Mouse (Mus musculus): Measurements from ENCODE around the gene Fbxl14. TPM values are rescaled to one million over a fixed set of nuclear protein-coding genes. Genes with fewer than 3 reads are reported as not detected.
A peak's percentile ranks its signal among the peaks of the same experiment; 100 is the strongest.
"Not testable (repeated sequence)": the region's sequence is repeated elsewhere in the genome, so short reads cannot be mapped to it uniquely, and the experiment has no call there.

The Fbxl14 gene
- polyA plus RNA-seq, 1 experiment from 2014 or later: 2.9 TPM

DNA sequence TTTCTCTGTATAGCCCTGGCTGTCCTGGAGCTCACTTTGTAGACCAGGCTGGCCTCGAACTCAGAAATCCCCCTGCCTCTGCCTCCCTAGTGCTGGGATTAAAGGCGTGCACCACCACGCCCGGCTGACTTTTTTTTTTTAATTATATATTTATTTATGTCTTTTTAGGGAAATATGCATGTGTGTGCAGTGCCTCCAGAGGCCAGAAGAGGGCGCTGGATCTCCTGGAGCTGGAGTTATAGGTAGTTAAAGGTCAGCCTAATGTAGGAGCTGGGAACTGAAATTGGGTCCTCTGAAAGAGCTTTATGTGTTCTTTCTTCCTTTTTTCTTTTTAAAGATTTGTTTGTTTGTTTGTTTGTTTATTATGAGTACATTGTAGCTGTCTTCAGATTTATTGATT, 36.7 kb upstream of the Fbxl14 start:
- H3K4me3 ChIP-seq (ENCODE audit: low read depth, low read length); H3K4me1 ChIP-seq (replicated peaks; ENCODE audit: control insufficient read depth, insufficient read depth); H3K36me3 ChIP-seq (ENCODE audit: control insufficient read depth, insufficient read depth, low read length); DNase-seq (ENCODE audit: low spot score); H3K9me3 ChIP-seq (ENCODE audit: control insufficient read depth, low read length); H3K27ac ChIP-seq (replicated peaks); H3K9ac ChIP-seq (ENCODE audit: low read length); H3K27me3 ChIP-seq (ENCODE audit: control insufficient read depth, insufficient read depth, low read length); H3K4me2 ChIP-seq (replicated peaks; ENCODE audit: low read depth); ATAC-seq (ENCODE audit: low FRiP score, low TSS enrichment): not testable (repeated sequence)
- WGBS: 84% methylated on average over 5 of the region's 5 CpGs
- TF ChIP-seq CTCF (IDR thresholded peaks at IDR 0.05; ENCODE audit: low read depth): peak; percentile 59

DNA sequence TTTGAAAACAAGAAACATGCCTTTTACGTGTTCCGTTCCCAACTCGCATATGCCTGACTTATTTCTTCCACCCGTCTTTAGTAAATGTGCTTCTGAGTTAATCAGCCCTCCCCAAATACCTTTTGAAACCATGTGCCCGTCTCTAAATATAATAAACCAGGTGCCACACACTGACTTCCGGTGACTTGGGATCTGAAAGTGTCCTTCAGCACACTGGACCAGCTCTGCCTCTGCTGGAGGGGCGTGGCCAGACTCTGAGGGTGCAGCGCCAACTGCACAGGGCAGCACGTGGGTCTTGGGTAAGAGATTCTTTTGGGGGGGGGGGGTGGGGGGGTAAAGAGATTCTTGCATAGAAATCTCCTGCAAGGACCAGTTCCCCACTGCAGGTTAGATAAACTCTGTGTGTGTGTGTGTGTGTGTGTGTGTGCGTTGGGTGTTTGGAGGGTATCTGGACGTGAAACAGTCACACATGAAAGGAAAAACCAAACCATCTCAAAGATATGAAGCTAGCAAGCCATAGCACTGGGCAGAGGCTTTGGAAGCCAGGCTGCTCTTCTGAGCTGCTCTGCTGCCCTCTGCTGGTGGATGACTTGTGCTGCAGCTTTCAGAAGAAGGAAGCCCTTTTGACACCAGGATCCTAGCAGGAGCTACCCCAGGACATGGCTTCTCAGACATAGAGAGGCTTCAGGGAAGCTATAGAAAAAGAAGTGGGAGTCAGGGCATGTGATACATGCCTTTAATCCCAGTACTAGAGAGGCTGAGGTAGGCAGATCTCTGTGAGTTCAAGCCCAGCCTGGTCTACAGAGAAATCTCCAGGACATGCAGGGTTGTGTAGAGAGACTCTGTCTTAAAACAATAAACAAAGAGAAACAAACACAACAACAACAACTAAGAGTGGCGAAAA, 35.5 kb upstream of the Fbxl14 start:
- Histone ChIP-seq H3K4me2 (replicated peaks; ENCODE audit: low read depth) (peak overlapping the region; percentile 50), H3K9me3 (ENCODE audit: control insufficient read depth, low read length) (no peaks in the 10 kb centered on the region), H3K4me1 (replicated peaks; ENCODE audit: control insufficient read depth, insufficient read depth) (0 out of 2 replicates have a peak, but pooled peaks cover 3% of the 10 kb centered on the region), H3K27me3 (ENCODE audit: control insufficient read depth, insufficient read depth, low read length) (no peaks in the 10 kb centered on the region), H3K9ac (ENCODE audit: low read length) (no peak overlapping the region), H3K27ac (replicated peaks) (peak overlapping the region; percentile 46), H3K36me3 (ENCODE audit: control insufficient read depth, insufficient read depth, low read length) (no peaks in the 10 kb centered on the region), H3K4me3 (ENCODE audit: low read depth, low read length) (peak overlapping the region; percentile 16; the same call in 1 of the 2 replicates)
- DNase-seq (ENCODE audit: low spot score) (peak; percentile 85), ATAC-seq (ENCODE audit: low FRiP score, low TSS enrichment) (peak; percentile 77)
- WGBS: 17% methylated on average over 12 of the region's 12 CpGs
- TF ChIP-seq CTCF (IDR thresholded peaks at IDR 0.05; ENCODE audit: low read depth) (peak; percentile 98), EP300 (optimal IDR thresholded peaks at IDR 0.05) (no peak)

DNA sequence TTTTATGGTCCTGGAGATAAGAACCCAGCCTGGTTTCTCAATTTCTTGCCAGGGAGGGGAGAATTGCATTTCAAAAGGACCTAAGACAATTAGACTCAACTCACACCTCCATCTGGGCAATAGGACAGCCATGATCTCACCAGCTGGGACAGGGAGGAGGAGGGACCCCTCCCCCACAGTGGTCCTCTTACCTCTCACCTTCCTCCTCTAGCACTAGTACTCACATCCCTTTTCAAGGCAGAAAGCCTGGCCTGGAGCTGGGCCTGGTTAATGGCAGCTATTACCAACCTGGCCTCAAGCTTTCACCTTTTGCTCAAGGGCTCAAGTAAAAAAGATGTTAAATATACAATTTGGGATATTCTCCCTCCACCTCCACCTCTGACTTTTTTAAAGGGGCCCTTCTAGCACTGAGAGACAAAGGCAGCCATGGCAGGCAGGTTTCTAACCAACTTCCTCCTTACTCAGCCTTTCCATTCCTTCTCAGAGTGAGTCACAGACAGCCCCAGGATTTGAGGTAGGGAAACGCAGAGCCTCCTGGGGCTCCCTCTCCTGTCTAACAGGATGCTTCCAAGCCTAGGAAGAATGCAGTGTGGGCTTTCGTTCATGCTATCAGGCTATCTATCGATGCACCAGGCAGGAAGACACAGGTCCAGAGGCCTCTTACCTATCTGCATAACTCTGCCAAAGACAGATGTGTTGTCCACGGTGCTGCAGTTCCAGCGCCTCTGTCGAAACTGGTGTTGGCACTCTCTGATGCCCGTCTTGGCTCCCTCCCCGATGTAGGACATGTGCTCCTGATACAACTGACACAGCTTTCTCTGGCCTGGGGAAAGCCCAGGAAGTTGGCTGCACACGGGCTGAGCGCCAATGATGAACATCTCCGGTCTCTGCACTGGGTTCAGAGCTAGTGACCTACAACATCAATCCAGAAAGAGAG, 33.5 kb upstream of the Fbxl14 start:
- ATAC-seq (ENCODE audit: low FRiP score, low TSS enrichment) (no peak), DNase-seq (ENCODE audit: low spot score) (no peak)
- Histone ChIP-seq H3K9me3 (ENCODE audit: control insufficient read depth, low read length) (no peaks in the 10 kb centered on the region), H3K4me1 (replicated peaks; ENCODE audit: control insufficient read depth, insufficient read depth) (0 out of 2 replicates have a peak, but pooled peaks cover 3% of the 10 kb centered on the region), H3K27ac (replicated peaks) (no peak overlapping the region), H3K4me3 (ENCODE audit: low read depth, low read length) (no peak overlapping the region), H3K36me3 (ENCODE audit: control insufficient read depth, insufficient read depth, low read length) (no peaks in the 10 kb centered on the region), H3K27me3 (ENCODE audit: control insufficient read depth, insufficient read depth, low read length) (no peaks in the 10 kb centered on the region), H3K4me2 (replicated peaks; ENCODE audit: low read depth) (no peak overlapping the region), H3K9ac (ENCODE audit: low read length) (no peak overlapping the region)
- TF ChIP-seq EP300 (optimal IDR thresholded peaks at IDR 0.05) (no peak), CTCF (IDR thresholded peaks at IDR 0.05; ENCODE audit: low read depth) (no peak)
- WGBS: 67% methylated on average over 11 of the region's 11 CpGs

DNA sequence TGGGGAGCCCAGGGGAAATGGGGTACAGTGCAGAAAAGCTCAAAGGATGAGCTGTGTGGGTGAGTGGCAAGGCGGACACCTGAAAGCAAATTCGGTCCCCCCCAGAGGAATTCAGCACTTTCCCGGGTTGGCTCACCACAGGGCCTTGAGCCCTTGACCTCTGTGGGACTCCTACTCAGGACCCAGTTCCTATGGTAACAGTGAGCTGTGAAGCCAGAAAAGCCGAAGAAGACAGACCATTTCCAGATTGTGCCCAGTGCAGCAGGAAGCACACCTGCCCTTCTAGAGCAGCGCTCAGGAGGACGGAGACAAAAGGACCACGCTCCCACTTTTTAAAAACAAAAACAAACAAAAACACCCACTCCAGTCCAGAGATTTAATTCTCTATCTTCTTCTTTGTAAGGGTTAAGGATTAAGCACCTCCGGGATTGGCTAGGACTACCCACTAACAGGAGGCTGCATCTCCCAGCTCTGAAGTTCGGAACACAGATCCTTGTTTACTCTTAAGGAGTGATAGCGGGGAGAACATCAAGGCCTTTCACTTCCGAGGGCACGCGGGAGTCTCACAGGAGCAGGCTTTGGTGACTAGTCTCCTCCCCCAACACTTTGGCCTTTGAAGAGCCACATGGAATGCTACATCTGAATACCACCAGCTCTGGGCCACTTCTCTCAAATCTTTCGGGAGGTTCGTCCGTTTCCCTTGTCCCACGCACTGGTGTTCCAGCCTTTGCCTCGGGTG, 31.0 kb upstream of the Fbxl14 start:
- H3K9me3 ChIP-seq (ENCODE audit: control insufficient read depth, low read length): no peaks in the 10 kb centered on the region
- ATAC-seq (ENCODE audit: low FRiP score, low TSS enrichment) (no peak), DNase-seq (ENCODE audit: low spot score) (no peak)
- H3K36me3 ChIP-seq (ENCODE audit: control insufficient read depth, insufficient read depth, low read length): no peaks in the 10 kb centered on the region
- 18% methylated on average over 18 of the region's 18 CpGs for WGBS
- H3K4me2 ChIP-seq (replicated peaks; ENCODE audit: low read depth): peak overlapping the region; percentile 71
- TF ChIP-seq EP300 (optimal IDR thresholded peaks at IDR 0.05) (no peak), CTCF (IDR thresholded peaks at IDR 0.05; ENCODE audit: low read depth) (no peak)
- H3K4me1 ChIP-seq (replicated peaks; ENCODE audit: control insufficient read depth, insufficient read depth): 0 out of 2 replicates have a peak, but pooled peaks cover 3% of the 10 kb centered on the region
- no peaks in the 10 kb centered on the region for H3K27me3 ChIP-seq (ENCODE audit: control insufficient read depth, insufficient read depth, low read length)
- 0 out of 2 replicates have a peak overlapping the region, but pooled peaks have one; percentile 47 for H3K9ac ChIP-seq (ENCODE audit: low read length)
- no peak overlapping the region for H3K27ac ChIP-seq (replicated peaks)
- H3K4me3 ChIP-seq (ENCODE audit: low read depth, low read length): peak overlapping the region; percentile 34

DNA sequence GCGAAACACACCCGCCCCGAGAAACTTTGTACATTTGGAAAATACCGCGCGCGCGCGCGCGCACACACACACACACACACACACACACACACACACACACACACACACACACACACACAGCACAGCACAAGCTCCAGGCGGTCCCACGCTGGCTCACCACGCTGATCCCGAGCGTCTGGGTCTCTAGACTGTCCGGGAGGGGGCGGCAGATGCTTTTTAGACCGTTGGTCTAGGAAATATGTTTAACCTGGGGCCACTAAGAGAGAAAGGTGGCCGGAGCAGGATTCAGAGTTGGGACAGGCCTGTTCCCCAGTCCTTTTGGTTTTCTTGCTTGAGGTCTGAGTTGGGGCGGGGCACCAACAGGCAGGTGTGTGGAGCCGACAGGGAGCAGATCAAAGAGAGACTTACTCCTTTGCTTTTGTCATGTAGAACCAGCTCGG, 30.4 kb upstream of the Fbxl14 start:
- Histone ChIP-seq H3K4me1 (replicated peaks; ENCODE audit: control insufficient read depth, insufficient read depth) (0 out of 2 replicates have a peak, but pooled peaks cover 3% of the 10 kb centered on the region), H3K27me3 (ENCODE audit: control insufficient read depth, insufficient read depth, low read length) (no peaks in the 10 kb centered on the region), H3K9ac (ENCODE audit: low read length) (0 out of 2 replicates have a peak overlapping the region, but pooled peaks have one; percentile 47), H3K9me3 (ENCODE audit: control insufficient read depth, low read length) (no peaks in the 10 kb centered on the region), H3K4me3 (ENCODE audit: low read depth, low read length) (peak overlapping the region; percentile 34), H3K36me3 (ENCODE audit: control insufficient read depth, insufficient read depth, low read length) (no peaks in the 10 kb centered on the region), H3K4me2 (replicated peaks; ENCODE audit: low read depth) (peak overlapping the region; percentile 71), H3K27ac (replicated peaks) (no peak overlapping the region)
- TF ChIP-seq CTCF (IDR thresholded peaks at IDR 0.05; ENCODE audit: low read depth) (peak; percentile 79), EP300 (optimal IDR thresholded peaks at IDR 0.05) (no peak)
- 3% methylated on average over 23 of the region's 23 CpGs for WGBS
- DNase-seq (ENCODE audit: low spot score) (peak; percentile 79), ATAC-seq (ENCODE audit: low FRiP score, low TSS enrichment) (peak; percentile 81)

Data from stomach, postnatal 0 days (tissue).